Mouse (Mus musculus): ENCODE data around the gene Hmcn1.
A peak's percentile ranks its signal among the peaks of the same experiment; 100 is the strongest.

Hmcn1 gene

GRCm38 (mm10) chr1:150772958-150773357, 220.3 kb downstream of the Hmcn1 start:
- no peak for DNase-seq

DNA sequence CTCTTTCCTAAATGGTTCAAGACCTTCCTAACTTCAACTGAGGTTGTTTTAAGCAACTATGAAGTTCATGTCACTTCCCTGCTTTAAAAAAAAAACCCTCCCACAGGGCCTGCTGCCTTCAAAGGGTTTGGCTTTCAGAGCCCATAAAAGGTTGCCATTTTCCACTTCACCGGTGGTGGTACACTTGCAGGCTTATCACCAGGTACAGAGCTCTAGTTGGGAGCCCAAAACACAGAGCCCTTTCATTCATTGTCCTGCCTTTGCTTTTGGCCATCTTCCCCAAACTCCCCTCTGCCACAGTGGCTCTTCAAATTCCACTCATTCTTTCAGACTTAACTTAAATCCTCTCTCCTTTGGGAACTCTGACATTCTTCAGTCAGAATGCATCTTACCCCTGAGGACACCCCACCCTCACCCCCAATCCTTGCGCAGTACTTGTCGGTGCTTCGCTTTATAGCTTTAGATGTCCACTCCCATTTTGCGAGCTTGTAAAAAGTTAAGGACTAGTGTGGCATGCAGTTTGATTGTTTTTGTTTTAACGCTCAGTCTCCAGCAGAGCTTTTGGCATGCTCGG, 222.2 kb downstream of the Hmcn1 start:
- no peak for DNase-seq

DNA sequence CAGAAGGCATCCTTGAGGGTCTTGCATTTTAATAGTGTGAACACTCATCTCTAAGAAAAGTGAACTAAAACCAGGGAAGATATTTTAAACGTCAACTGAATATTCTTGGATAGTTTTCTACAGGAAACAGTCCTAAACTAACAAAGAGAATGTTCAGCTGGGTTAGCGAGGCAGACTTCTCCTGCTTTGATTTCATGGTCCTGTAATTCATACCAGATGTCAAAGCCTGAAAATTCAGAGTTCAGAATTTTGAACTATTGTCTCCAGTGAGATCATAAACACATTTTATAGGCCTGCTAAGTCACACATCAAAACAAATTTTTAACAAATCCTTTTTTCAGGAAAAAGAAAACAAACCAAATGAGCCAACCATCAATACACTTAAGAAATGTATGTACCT, 223.4 kb downstream of the Hmcn1 start:
- DNase-seq, result no peak

- DNase-seq, result no peak
Measured at GRCm38 (mm10) chr1:150761678-150762077, 231.6 kb downstream of the Hmcn1 start.

- DNase-seq, result no peak
Measured at GRCm38 (mm10) chr1:150760801-150761331, 232.4 kb downstream of the Hmcn1 start.

- no peak for DNase-seq
Measured at GRCm38 (mm10) chr1:150759476-150760079, 233.7 kb downstream of the Hmcn1 start.

DNA sequence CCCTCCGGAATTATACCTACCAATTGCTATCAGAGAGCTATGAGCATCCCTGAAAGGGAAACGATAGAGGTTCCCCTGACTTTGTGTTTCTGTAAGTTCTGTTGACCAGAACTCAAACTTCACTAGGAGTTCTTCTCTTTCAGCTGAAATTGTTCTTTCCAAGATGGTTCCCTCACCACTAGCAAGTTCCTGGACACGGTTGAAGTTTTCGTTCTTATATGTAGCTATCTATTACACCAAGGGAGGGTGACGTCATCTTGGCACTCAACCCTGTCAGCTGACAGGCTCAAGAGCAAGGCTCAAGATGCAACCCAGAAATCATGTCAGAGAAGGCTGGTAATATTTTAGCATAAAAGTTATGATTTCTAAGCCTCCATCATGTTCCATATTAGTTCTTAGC, 239.3 kb downstream of the Hmcn1 start:
- no peak for DNase-seq

DNA sequence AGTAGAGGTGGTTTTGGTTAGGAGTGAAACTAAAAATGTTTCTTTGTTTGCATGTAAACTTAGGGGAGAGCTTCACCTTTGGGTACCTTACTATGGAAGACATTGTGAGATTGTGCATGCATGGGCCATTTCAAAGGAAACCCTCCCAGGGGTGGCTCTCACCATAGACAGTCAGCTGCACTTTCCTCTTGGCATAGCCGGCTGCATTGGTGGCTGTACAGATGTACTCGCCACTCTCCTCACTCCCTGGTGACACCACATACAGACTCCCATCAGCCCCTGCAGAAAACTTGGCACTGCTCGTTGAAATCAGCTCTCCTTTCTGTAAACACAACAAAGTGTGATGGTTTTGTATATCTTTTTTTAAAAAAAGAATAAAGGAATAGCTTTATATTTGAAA, 244.5 kb downstream of the Hmcn1 start:
- DNase-seq, result no peak

GRCm38 (mm10) chr1:150747771-150748170, 245.5 kb downstream of the Hmcn1 start:
- no peak for DNase-seq

GRCm38 (mm10) chr1:150743097-150743843, 250.0 kb downstream of the Hmcn1 start:
- DNase-seq, result no peak

- no peak for DNase-seq
Measured at GRCm38 (mm10) chr1:150742376-150743087, 250.7 kb downstream of the Hmcn1 start.

- DNase-seq, result no peak
Measured at GRCm38 (mm10) chr1:150711438-150711837, 281.8 kb downstream of the Hmcn1 start.

DNA sequence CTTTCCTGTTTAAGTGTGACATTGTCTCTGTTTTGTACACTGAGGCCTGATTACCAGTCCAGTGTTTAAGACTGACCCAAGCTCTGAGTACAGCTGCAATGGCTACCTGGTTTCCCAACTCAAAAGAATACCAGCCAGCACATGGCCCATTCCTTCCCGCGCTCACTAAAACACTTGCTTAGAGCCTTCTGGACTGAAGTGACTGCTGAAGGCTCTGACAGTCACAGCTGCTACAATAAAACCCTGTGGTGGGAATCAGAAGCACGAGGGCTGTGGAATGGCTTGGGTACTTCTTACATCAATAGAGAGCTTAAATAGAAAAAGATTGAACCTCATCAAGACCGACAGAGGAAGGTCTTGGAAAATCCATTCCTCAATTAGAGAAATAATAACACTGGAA, 286.7 kb downstream of the Hmcn1 start:
- DNase-seq, result no peak

- no peak for DNase-seq
Measured at GRCm38 (mm10) chr1:150697749-150698148, 295.5 kb downstream of the Hmcn1 start.

DNA sequence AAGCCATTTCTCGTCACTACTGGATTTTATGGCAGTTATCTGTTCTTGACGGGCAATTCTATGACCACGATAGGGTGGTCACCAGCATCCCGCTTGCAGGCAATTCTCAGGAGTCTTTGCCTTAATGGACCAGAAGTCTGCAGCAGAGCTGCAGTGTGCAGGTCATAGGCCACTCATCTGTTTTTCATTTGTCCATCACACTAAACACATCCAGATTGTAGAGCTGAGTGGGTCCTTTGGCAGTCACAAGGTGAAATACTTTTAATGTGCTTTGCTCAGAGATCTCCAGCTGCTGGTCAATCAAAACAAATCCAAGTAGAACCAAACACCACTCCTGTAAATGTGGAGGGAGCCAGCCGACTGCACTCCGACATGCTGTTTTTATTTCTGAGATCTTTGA, 311.2 kb downstream of the Hmcn1 start:
- DNase-seq, result no peak

GRCm38 (mm10) chr1:150681433-150681832, 311.8 kb downstream of the Hmcn1 start:
- DNase-seq, result no peak

GRCm38 (mm10) chr1:150681006-150681405, 312.2 kb downstream of the Hmcn1 start:
- peak; percentile 77 for DNase-seq

GRCm38 (mm10) chr1:150680345-150680744, 312.9 kb downstream of the Hmcn1 start:
- no peak for DNase-seq

DNA sequence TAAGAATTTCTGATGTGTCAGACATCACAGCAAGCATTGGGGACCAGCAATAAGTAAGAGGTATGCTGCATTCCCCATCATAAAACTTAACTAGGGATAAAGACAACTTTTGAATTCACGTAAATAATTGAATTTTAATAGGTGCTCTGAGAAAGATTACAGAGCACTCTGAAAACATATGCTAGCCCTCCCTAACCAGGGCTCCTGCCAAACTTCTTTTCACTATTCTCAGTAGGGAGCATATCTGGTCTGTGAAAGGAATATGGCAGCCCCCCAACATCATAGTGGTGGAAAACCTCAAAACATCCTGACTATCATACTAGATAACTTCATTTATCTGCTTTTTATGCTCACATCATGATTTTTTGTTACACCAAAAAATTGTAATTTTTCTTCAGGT, 347.9 kb downstream of the Hmcn1 start:
- no peak for DNase-seq

GRCm38 (mm10) chr1:150639522-150639921, 353.7 kb downstream of the Hmcn1 start:
- DNase-seq, result no peak

DNA sequence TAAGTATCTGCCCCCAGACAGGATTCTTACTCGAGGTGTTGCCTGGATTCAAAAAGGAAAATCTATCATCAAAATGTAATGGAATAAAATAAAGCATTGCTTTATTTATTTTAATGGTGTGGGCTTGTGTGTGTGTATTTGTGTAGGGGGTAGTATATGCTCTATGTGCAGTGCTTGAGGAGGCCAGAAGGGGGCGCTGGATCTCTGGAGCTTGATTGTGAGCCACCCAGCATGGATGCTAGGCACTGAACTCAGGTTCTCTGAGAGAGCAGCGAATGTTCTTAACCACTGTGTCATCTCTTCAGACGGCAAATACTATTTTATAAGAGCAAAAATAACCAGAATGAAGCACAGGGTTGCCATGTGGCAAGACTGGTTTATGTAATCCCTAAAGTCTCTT, 360.7 kb downstream of the Hmcn1 start:
- no peak for DNase-seq

GRCm38 (mm10) chr1:150631856-150632171, 361.4 kb downstream of the Hmcn1 start:
- DNase-seq, result no peak

DNA sequence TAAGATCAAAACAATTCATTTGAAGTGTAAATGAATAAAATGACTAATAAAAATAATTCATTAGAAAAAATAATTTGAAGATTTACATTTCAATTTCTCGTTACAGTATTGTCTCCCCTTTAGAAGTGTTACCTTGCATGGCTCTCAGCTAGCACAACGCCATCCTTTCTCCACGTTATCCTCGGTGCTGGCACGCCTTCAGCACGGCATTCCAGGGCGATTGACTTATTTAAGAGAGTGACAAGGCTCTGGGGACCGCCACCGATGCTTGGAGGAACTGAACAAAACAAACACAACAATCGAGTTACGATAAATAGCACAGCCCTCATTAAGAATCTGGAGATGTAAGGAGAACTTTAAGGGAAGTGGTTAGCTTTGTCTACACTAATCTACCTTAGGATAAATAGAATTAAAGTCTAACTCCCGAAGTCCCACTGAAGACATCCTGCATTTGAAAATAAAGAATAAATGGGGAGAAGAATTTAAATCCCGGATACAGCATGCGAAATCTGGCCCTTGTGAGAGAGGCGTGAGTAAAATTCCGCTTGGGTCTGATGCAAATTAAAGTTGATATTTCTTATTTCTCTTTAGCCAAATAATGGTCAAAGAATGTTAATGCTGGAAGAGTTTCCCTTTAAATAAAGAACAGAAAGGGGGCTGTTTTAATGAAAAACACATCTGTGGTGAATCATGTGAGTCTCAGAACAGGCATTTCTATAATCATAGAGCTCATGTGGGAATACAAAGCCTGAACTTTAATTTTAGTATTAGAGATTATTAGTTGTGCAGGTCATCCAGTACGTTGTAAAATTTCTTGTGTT, 362.0 kb downstream of the Hmcn1 start:
- DNase-seq, result no peak

All from cerebellum, adult 9-10 months (tissue).